Mouse (Mus musculus) spleen, adult 2 months (tissue): ENCODE measurements around the gene Kank1. TPM values are rescaled to one million over a fixed set of nuclear protein-coding genes. Genes with fewer than 3 reads are reported as not detected.

Experiments
- DNase-seq, 2 experiments: peaks; one replicate each; pipeline versions ENCODE4 v3.0.0 to v3.0.0-alpha.2; 2012 to 2021; ENCODE audit warnings: low spot score in 2 of 2, low read depth in 1 of 2
- H3K27ac ChIP-seq: fragments of 200-500 bp; 2 replicates; pipeline ENCODE4 v1.5.1; 2012; ENCODE audit warnings: low read length, inconsistent platforms; ENCODE audit not compliant: insufficient read depth
- H3K27me3 ChIP-seq: fragments of 200-500 bp; 2 replicates; pipeline ENCODE4 v1.6.1; 2012; ENCODE audit warnings: mild to moderate bottlenecking, moderate library complexity, low read length, inconsistent platforms; ENCODE audit not compliant: control insufficient read depth, insufficient read depth
- H3K36me3 ChIP-seq: fragments of 200-500 bp; 2 replicates; pipeline ENCODE4 v1.6.1; 2012; ENCODE audit warnings: mild to moderate bottlenecking, low read length, inconsistent platforms; ENCODE audit not compliant: control insufficient read depth, insufficient read depth
- H3K4me1 ChIP-seq: fragments of 200-500 bp; 2 replicates; pipeline ENCODE4 v1.6.1; 2011; ENCODE audit warnings: inconsistent platforms; ENCODE audit not compliant: control insufficient read depth, insufficient read depth, insufficient read length
- H3K4me3 ChIP-seq: fragments of 200-500 bp; 2 replicates; pipeline ENCODE4 v1.5.1; 2011; ENCODE audit warnings: mild to moderate bottlenecking, inconsistent platforms; ENCODE audit not compliant: insufficient read depth, insufficient read length; ENCODE audit errors: extremely low read depth
- CTCF ChIP-seq: fragments of 200-500 bp; IDR thresholded peaks from 2 replicates; pipeline ENCODE4 v1.5.1; 2011; ENCODE audit warnings: mild to moderate bottlenecking, inconsistent platforms; ENCODE audit not compliant: insufficient read depth, insufficient read length, insufficient replicate concordance; ENCODE audit errors: extremely low read depth
- POLR2A ChIP-seq: fragments of 200-500 bp; IDR thresholded peaks from 2 replicates; pipeline ENCODE4 v1.6.1; 2011; ENCODE audit warnings: low read depth, low read length, inconsistent platforms
- WGBS: fragments of 180-500 bp; shearing (Covaris S2); methylation state at CpG from one replicate; pipeline ENCODE4 v1.1.7; 2018; 5-methylcytosine and 5-hydroxymethylcytosine counted together
- polyA plus RNA-seq: library from polyadenylated mRNA; depleted of rRNA; stranded (reverse); fragments of >200 nt; gene quantifications from 2 replicates; pipeline ENCODE4 v1.2.3, GENCODE M21; 2012; rRNA removed

Kank1 gene
- polyA plus RNA-seq, 1 experiment: 4.9 TPM

DNA sequence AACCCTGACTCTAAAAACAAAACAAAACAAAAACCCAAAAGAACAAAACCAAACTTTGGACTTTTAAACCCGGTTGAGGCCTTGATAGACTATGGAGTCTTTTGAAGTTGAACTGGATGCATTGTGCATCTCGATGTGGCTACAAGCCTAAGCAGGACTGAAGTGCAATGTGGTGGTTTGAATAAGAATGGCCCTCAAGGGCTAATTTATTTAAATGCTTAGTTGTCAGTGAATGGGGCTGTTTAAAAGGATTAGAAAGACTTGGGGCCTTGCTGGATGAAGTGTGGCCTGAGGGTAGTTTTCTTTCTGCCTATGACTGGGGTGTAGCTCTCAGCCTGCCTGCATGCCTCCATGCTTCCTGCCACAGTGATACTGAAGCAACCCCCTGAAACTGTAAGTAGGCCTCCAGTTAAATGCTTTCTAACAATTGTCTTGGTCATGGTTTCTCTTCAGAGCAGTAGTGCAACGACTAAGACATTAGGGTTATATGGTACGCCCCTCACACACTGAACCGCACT lies 242.4 kb downstream of the Kank1 start:
- H3K4me1 ChIP-seq: no peaks in the 10 kb centered on the region
- 94% methylated on average over 5 of the region's 5 CpGs for WGBS

DNA sequence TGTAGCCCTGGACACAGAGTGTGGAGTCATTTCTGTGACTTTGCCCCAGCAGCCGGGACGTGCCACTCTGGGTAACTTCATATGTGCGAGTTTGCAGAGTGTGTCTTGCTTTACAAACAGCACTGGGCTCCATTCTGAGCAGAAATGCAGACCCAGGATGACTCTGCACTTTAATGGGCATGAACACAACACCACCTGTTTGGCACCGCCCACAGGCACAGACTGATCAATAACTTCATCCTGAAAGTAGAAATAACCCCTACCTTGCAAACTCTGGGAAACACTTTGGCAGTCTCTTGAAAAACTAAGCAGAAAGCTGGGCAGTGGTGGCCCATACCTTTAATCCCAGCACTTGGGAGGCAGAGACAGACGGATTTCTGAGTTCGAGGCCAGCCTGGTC lies 244.0 kb downstream of the Kank1 start:
- H3K27ac ChIP-seq: no peak overlapping the region
- no peak for TF ChIP-seq CTCF
- no peak for TF ChIP-seq POLR2A
- no peaks in the 10 kb centered on the region for H3K4me1 ChIP-seq
- no peaks in the 10 kb centered on the region for H3K27me3 ChIP-seq
- H3K4me3 ChIP-seq: no peak overlapping the region
- H3K36me3 ChIP-seq: no peaks in the 10 kb centered on the region
- no peak for DNase-seq
- WGBS: 81% methylated on average over 6 of the region's 6 CpGs

More for the DNA sequence above, 242.4 kb downstream of the Kank1 start:
- Histone ChIP-seq H3K4me3 (no peak overlapping the region), H3K27me3 (no peaks in the 10 kb centered on the region), H3K36me3 (no peaks in the 10 kb centered on the region), H3K27ac (no peak overlapping the region)
- TF ChIP-seq POLR2A: no peak
- no peak for TF ChIP-seq CTCF
- DNase-seq: no peak

Other genes with a start within 250 kb of the Kank1 start
- 36.6 and 47.5 TPM in 2 replicates for gene Dock8, start 237.4 kb upstream of the Kank1 start, polyA plus RNA-seq